Mouse (Mus musculus): ENCODE results near the gene Gsk3b.

The Gsk3b gene

DNA sequence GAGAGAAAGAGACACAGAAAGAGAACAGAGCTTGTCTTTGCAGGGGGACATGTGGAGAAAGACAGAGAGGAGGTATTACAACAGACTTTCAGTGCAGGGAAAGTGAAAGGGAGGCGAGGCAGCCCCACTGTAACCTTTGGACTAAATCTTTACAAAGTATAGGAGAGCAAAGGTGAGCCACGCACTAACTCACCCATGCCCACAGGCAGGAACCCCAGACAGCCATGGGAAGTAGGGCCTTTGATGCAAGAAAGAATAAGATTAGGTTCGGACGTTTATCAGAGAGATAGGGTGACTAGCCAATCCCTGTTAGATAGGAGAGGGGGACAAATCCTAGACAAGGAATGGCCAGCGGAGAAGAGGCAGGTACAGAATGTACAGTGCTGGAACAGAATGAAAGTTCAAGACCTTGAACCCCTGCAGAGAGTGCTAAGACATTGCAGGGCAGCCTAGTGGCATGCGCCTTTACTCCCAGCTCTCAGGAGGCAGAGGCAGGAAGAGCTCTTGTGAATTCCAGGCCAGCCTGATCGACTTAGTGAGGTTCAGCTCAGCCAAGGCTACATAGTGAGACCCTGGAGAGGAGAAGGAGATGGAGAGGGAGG is 193.9 kb downstream of the Gsk3b start:
- no peak for DNase-seq (ENCODE audit: low read depth)

DNA sequence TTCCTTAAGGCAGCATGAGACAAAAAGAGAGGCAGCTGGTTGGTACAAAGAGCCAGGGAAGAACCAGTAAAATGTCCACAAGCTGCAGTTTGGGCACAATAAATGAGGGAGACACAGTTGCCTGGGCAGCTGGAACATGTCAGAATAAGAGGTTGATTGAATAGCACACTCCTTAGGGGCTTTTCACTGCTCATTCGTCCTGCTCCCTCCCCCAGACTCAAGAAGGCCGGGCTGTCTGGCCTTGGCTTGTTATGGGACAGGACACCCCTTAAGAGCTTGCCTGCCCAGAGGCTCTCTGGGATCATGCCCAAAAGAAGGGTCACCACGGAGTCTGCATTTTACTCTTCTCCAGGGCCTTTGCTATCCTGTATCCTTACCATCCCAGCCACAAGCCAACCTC is 194.5 kb downstream of the Gsk3b start:
- no peak for DNase-seq (ENCODE audit: low read depth)

DNA sequence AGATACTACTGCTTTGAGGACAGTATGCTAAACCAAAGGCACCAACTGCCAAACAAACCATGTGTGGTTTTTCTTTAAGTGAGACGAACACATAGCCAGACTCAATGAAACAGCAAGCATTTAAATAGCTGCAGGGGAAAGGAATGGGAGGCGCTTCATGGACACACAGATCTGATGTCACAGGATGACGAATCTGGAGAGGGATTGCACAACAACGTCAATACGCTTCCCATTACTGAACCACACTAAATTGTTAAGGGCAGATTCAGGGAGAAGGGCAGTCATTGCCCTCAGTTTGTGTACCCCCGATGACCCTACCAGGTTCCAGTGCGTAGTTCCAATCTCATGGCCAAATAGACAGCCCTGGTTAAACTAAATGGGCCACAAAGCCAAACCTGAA is 197.0 kb downstream of the Gsk3b start:
- peak; percentile 71 for DNase-seq (ENCODE audit: low read depth)

DNA sequence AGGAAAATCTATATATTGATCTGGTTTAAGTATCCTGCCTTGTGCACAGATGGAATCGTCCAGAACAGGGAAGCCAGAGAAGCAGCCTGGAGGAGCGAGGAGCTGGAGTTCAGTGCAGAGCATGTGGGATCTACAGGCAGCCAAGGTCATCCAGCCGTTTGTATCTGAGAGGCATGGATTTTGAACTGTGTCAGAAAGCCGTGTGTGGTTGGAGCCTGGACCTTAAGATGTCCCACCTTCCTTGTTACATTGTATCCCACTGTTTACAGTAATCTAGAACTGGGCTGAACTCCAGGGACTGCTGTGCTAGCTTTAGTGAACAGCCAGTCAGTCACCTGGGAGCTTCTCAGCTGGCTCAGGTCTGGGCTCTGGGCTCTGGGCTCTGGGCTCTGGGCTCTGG is 197.7 kb downstream of the Gsk3b start:
- DNase-seq (ENCODE audit: low read depth): no peak

DNA sequence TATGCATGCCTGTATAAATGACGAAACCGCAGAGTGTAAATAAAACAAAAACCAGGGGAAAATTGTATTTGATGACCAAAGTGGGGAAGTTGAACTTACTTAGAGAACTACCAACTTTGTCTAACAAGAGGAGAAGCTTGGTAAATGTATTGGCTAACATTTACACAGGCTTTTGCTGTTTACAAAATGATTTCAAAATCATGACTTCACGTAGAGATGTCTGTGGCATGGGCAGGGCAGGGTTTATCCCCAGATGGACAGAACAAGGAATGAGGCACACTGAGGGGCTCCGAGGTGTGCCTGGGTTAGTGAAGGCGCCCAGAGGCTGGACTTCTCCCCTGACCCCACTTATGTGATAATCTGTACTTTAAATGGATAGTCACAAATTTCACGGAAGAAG is 198.6 kb downstream of the Gsk3b start:
- no peak for DNase-seq (ENCODE audit: low read depth)

DNA sequence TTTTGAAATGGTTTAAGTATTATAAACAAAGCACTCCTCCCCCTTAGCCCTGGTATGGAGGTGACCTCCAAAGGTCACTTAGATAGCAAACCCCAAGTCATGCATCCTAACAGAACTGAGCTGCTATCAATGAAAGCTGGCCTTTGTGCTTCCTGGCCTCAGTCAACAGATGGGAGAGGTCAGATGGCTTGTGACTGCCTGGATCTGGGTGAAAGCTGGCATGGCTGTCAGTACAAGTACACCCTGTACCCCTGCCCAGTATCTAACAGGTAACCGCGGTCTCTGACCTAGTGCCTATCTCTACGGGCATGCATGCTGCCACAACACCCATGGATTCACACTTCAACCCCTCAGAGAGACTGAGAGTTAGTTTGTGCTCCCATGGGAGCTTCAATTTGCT is 199.0 kb downstream of the Gsk3b start:
- DNase-seq (ENCODE audit: low read depth): no peak

DNA sequence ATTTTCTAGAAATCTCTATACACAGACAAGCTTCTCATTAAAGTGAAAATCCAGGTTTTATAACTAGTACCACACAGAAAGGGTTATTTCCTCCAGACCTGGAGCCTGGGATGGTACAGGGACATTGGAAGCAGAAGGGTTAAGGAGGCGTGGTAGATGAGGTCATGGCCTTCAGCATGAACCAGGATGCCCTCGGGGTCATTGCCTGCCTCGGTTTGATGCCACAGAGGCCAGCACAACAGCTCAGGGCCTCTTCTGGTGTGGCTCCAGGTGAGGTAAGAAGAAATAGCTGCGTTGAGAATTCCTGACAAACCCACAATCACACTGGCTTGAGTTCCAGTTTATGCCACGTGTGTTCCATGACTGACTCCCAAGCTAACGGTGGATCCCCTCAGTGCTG is 200.1 kb downstream of the Gsk3b start:
- peak; percentile 26 for DNase-seq (ENCODE audit: low read depth)

DNA sequence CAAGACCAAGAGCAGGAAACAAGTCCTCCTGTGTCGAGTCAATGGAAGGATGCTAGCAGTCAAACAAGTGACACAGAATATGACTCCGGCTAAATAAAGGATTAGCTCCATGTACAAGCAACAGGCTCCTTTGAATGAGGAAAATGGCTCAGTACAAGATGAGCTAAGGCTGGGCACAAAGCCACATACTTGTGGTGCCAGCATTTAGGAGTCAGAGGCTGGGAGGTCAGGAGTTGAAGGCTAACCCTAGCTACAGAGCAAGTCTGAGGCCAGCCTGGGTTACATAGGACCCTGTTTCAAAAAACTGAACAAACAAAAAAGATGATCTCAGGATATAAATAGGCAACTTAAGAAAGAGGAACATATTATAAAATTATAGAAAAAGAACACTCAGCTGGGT is 201.3 kb downstream of the Gsk3b start:
- no peak for DNase-seq (ENCODE audit: low read depth)

DNA sequence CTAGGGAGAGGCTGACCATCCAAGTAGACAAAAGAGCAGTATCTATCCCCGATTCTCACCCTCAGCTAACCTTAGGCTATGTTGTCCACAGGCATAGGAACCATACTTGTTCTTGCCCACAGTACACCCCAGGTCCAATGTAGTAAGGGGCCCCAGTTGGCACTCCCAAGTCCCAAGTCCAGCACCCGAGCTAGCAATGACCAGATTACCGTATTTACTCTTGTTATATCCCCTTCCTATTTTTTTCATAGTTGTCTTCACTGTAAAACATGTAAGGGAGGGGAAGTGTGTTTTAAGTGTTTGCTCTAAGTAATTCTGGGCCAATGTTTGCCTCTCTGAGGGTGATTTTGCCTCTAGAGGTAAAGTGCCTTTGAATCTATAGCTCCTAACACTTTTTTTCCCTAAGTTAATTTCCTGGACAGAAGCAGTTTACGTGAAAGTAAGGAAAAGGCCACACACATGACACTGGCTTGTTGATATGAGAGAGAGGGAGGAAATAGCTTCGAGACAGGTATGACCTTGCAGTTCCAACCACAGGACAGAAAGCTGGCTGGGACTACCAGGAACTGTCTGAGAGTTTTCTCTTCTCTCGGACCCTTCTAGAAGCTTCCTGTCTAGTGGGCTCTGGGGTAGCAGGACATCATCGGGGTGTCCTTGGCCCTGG is 206.0 kb downstream of the Gsk3b start, which contains the start of gene Nr1i2:
TSS of gene Nr1i2 (minus strand) at position 140 of the 664 bp plus-strand sequence.
- no peak for DNase-seq (ENCODE audit: low read depth)

DNA sequence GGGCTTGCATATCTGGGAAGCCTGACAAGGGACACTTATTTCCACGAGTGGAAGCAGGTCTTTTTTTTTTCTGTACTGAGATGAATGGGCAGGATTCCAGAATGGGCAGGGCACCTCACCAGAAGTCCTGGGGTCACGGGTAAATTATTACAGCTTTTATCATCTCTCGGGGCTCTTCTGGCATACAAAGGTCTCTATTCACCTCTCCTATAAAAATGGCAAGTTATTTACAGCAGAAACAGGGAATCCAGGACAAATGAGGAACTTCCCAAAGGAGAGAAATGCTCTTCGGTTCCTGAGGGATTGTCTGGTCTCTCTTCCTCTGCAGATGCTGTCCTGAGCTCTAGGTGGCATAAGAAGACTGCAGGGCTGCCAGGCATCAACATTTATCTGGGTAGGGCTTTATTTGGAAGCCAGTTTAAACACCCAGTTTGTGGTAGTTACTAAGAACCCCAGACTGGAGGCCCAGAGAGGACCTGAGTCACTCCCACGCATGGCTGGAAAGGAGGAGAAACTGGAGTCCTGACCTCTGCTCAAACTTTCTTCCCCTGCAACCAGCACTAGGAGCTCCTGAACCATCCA is 206.6 kb downstream of the Gsk3b start:
- peak; percentile 58 for DNase-seq (ENCODE audit: low read depth)

Measured in NIH3T3 (cell line).